Mouse (Mus musculus) kidney, adult 2 months (tissue): ENCODE measurements at regions not wholly inside any gene's neighbourhood (a gene's known extent, or its start where the extent isn't known, plus 50 kb on each side); places are given as distances from the start of the nearest gene placed in this dataset.

Source experiments
- CTCF ChIP-seq: fragments of 200-500 bp; conservative IDR thresholded peaks from 2 replicates; pipeline ENCODE4 v1.5.1; 2011; ENCODE audit warnings: low read depth, mild to moderate bottlenecking, control low read depth, low read length, moderate library complexity, mixed read lengths; ENCODE audit not compliant: insufficient read depth, insufficient read length
- POLR2A ChIP-seq: fragments of 200-500 bp; IDR thresholded peaks from one replicate; pipeline ENCODE4 v1.6.1; 2011; ENCODE audit warnings: low read depth, low read length, control low read depth

GRCm38 (mm10) chr1:72065090-72065489 is 147.0 kb downstream of the Mreg start:
- no peak for TF ChIP-seq CTCF
- no peak for TF ChIP-seq POLR2A
